Mouse (Mus musculus) intestine, embryonic 16.5 days (tissue): ENCODE measurements around the gene Ptprcap. TPM values are rescaled to one million over a fixed set of nuclear protein-coding genes. Genes with fewer than 3 reads are reported as not detected.
"Not testable (repeated sequence)": the region's sequence is repeated elsewhere in the genome, so short reads cannot be mapped to it uniquely, and the experiment has no call there.

Experiments
- ATAC-seq: fragments of 200-750 bp; cut with Nextera tagmentation; 2 replicates; pipeline ENCODE4 v1.8.0; 2017; ENCODE audit warnings: moderate TSS enrichment, moderate library complexity
- H3K27ac ChIP-seq: fragments of 300-500 bp; sonication (generic); 2 replicates; pipeline ENCODE4 v1.5.1; 2014; ENCODE audit warnings: mild to moderate bottlenecking, low read length
- H3K27me3 ChIP-seq: fragments of 300-500 bp; sonication (generic); replicated peaks from 2 replicates; pipeline ENCODE4 v1.6.1; 2014; ENCODE audit warnings: low read length, control low read depth, mixed read lengths; ENCODE audit not compliant: control insufficient read depth, insufficient read depth
- H3K36me3 ChIP-seq: fragments of 300-500 bp; sonication (generic); 2 replicates; pipeline ENCODE4 v1.6.1; 2014; ENCODE audit warnings: low read length, control low read depth; ENCODE audit not compliant: control insufficient read depth, insufficient read depth
- H3K4me1 ChIP-seq: fragments of 300-500 bp; sonication (generic); 2 replicates; pipeline ENCODE4 v1.6.1; 2014; ENCODE audit warnings: low read length, control low read depth, mixed read lengths; ENCODE audit not compliant: control insufficient read depth, insufficient read depth
- H3K4me2 ChIP-seq: fragments of 300-500 bp; sonication (generic); 2 replicates; pipeline ENCODE4 v1.6.1; 2014; ENCODE audit warnings: low read depth, low read length, control low read depth
- H3K4me3 ChIP-seq: fragments of 300-500 bp; sonication (generic); 2 replicates; pipeline ENCODE4 v1.5.1; 2014; ENCODE audit warnings: mild to moderate bottlenecking, low read length
- H3K9ac ChIP-seq: fragments of 300-500 bp; sonication (generic); 2 replicates; pipeline ENCODE4 v1.6.1; 2014; ENCODE audit warnings: low read depth, low read length
- H3K9me3 ChIP-seq: fragments of 300-500 bp; sonication (generic); 2 replicates; pipeline ENCODE4 v1.6.1; 2016; ENCODE audit warnings: low read length, control low read depth; ENCODE audit not compliant: control insufficient read depth
- WGBS: fragments of 180-500 bp; shearing (Covaris S2); extraction: QIAGEN DNeasy Blood & Tissue Kit; methylation state at CpG from one replicate; pipeline ENCODE4 v1.1.7; 2014; 5-methylcytosine and 5-hydroxymethylcytosine counted together
- polyA plus RNA-seq: library from polyadenylated mRNA; unstranded; fragments of >200 nt; fragmentation: Nextera tagmentation; extraction: Ambion mirVana; gene quantifications from 2 replicates; pipeline ENCODE4 v1.2.1, GENCODE M21; 2015

Ptprcap gene
- polyA plus RNA-seq, 1 experiment from 2014 or later = 5.8 TPM

GRCm38 (mm10) chr19:4124432-4124831, 29.0 kb upstream of the Ptprcap start:
- Histone ChIP-seq H3K9me3 (no peaks in the 10 kb centered on the region), H3K36me3 (0 out of 2 replicates have a peak, but pooled peaks cover 2% of the 10 kb centered on the region), H3K27ac (peak overlapping the region; percentile 6; the same call in 1 of the 2 replicates), H3K27me3 (no peaks in the 10 kb centered on the region), H3K9ac (no peak overlapping the region), H3K4me3 (no peak overlapping the region), H3K4me1 (peaks cover 21% of the 10 kb centered on the region), H3K4me2 (no peak overlapping the region)
- ATAC-seq = no peak
- 75% methylated on average over 4 of the region's 4 CpGs for WGBS

- not testable (repeated sequence) for H3K9me3 ChIP-seq, H3K27me3 ChIP-seq, H3K27ac ChIP-seq, H3K36me3 ChIP-seq
- ATAC-seq = peak; percentile 32
- 9% methylated on average over 4 of the region's 4 CpGs for WGBS
- Histone ChIP-seq H3K9ac (peak overlapping the region; percentile 87), H3K4me2 (peak overlapping the region; percentile 79), H3K4me1 (peaks cover 20% of the 10 kb centered on the region), H3K4me3 (peak overlapping the region; percentile 87)
These were observed 28.1 kb upstream of the Ptprcap start for GRCm38 (mm10) chr19:4125268-4125667.

- Histone ChIP-seq H3K4me3 (peak within 1 kb of the TSS; percentile 87), H3K9me3 (no peaks in the 10 kb centered on the region), H3K27me3 (no peaks in the 10 kb centered on the region), H3K9ac (peak within 1 kb of the TSS; percentile 87), H3K4me1 (peaks cover 12% of the 10 kb centered on the region), H3K27ac (peak within 1 kb of the TSS; percentile 57; the same call in 1 of the 2 replicates), H3K4me2 (peak within 1 kb of the TSS; percentile 79), H3K36me3 (0 out of 2 replicates have a peak, but pooled peaks cover 1% of the 10 kb centered on the region)
- 1% methylated on average over 51 of the region's 64 CpGs for WGBS
- peak; percentile 93 for ATAC-seq
These were observed 27.4 kb upstream of the Ptprcap start, which contains the start of gene Aip for GRCm38 (mm10) chr19:4125741-4126696. Gene Aip, minus strand, starts transcription at chr19:4125858.

- Histone ChIP-seq H3K27me3 (no peaks in the 10 kb centered on the region), H3K9ac (peak overlapping the region; percentile 87), H3K36me3 (peaks cover 10% of the 10 kb centered on the region; the same call in 1 of the 2 replicates), H3K27ac (0 out of 2 replicates have a peak overlapping the region, but pooled peaks have one; percentile 1), H3K4me2 (peak overlapping the region; percentile 79), H3K9me3 (no peaks in the 10 kb centered on the region), H3K4me3 (peak overlapping the region; percentile 87), H3K4me1 (peaks cover 12% of the 10 kb centered on the region)
- WGBS = 51% methylated on average over 7 of the region's 7 CpGs
- no peak for ATAC-seq
These were observed 26.5 kb upstream of the Ptprcap start for GRCm38 (mm10) chr19:4126759-4127495.

GRCm38 (mm10) chr19:4129462-4129861, 23.9 kb upstream of the Ptprcap start:
- peaks cover 12% of the 10 kb centered on the region for H3K4me1 ChIP-seq
- peaks cover 16% of the 10 kb centered on the region; the same call in 1 of the 2 replicates for H3K36me3 ChIP-seq
- ATAC-seq = no peak
- H3K4me3 ChIP-seq = no peak overlapping the region
- H3K9ac ChIP-seq = 0 out of 2 replicates have a peak overlapping the region, but pooled peaks have one; percentile 10
- 90% methylated on average over 7 of the region's 7 CpGs for WGBS
- H3K4me2 ChIP-seq = no peak overlapping the region
- no peaks in the 10 kb centered on the region for H3K9me3 ChIP-seq
- no peaks in the 10 kb centered on the region for H3K27me3 ChIP-seq
- no peak overlapping the region for H3K27ac ChIP-seq

GRCm38 (mm10) chr19:4130106-4130505, 23.3 kb upstream of the Ptprcap start:
- Histone ChIP-seq H3K27me3 (no peaks in the 10 kb centered on the region), H3K4me1 (peaks cover 8% of the 10 kb centered on the region), H3K4me2 (no peak overlapping the region), H3K27ac (no peak overlapping the region), H3K36me3 (peaks cover 16% of the 10 kb centered on the region; the same call in 1 of the 2 replicates), H3K9ac (no peak overlapping the region), H3K9me3 (no peaks in the 10 kb centered on the region), H3K4me3 (no peak overlapping the region)
- ATAC-seq = no peak
- WGBS = 88% methylated on average over 4 of the region's 4 CpGs

- WGBS = 86% methylated on average over 5 of the region's 5 CpGs
- no peak overlapping the region for H3K27ac ChIP-seq
- H3K4me3 ChIP-seq = no peak overlapping the region
- H3K4me1 ChIP-seq = peaks cover 8% of the 10 kb centered on the region
- no peaks in the 10 kb centered on the region for H3K27me3 ChIP-seq
- no peak overlapping the region for H3K9ac ChIP-seq
- ATAC-seq = no peak
- no peaks in the 10 kb centered on the region for H3K9me3 ChIP-seq
- H3K4me2 ChIP-seq = no peak overlapping the region
- peaks cover 16% of the 10 kb centered on the region; the same call in 1 of the 2 replicates for H3K36me3 ChIP-seq
These were observed 22.3 kb upstream of the Ptprcap start for GRCm38 (mm10) chr19:4131075-4131474.

- no peak overlapping the region for H3K27ac ChIP-seq
- H3K27me3 ChIP-seq = no peaks in the 10 kb centered on the region
- H3K4me2 ChIP-seq = no peak overlapping the region
- no peak overlapping the region for H3K4me3 ChIP-seq
- H3K36me3 ChIP-seq = peaks cover 16% of the 10 kb centered on the region; the same call in 1 of the 2 replicates
- H3K9ac ChIP-seq = no peak overlapping the region
- H3K9me3 ChIP-seq = no peaks in the 10 kb centered on the region
- ATAC-seq = no peak; the same call in 1 of the 2 replicates
- H3K4me1 ChIP-seq = peaks cover 4% of the 10 kb centered on the region
- 81% methylated on average over 2 of the region's 2 CpGs for WGBS
These were observed 21.6 kb upstream of the Ptprcap start for GRCm38 (mm10) chr19:4131768-4132167.

- no peaks in the 10 kb centered on the region; the same call in 1 of the 2 replicates for H3K4me1 ChIP-seq
- no peaks in the 10 kb centered on the region for H3K27me3 ChIP-seq
- H3K4me3 ChIP-seq = no peak overlapping the region
- H3K4me2 ChIP-seq = no peak overlapping the region
- no peak overlapping the region for H3K9ac ChIP-seq
- H3K9me3 ChIP-seq = no peaks in the 10 kb centered on the region
- ATAC-seq = no peak
- peaks cover 16% of the 10 kb centered on the region; the same call in 1 of the 2 replicates for H3K36me3 ChIP-seq
- no peak overlapping the region for H3K27ac ChIP-seq
- 87% methylated on average over 4 of the region's 4 CpGs for WGBS
These were observed 19.1 kb upstream of the Ptprcap start for GRCm38 (mm10) chr19:4134354-4134753.
